Mouse (Mus musculus) layer of hippocampus, postnatal 36 days (tissue): ENCODE measurements around the gene Batf. TPM values are rescaled to one million over a fixed set of nuclear protein-coding genes. Genes with fewer than 3 reads are reported as not detected.
"Not testable (repeated sequence)": the region's sequence is repeated elsewhere in the genome, so short reads cannot be mapped to it uniquely, and the experiment has no call there.

Experiments
- DNase-seq, 2 experiments: peaks; one replicate each; pipeline ENCODE4 v3.0.0; 2022
- total RNA-seq, 2 experiments: library from RNA; stranded (reverse); gene quantifications; 2 replicates each; pipeline ENCODE4 v1.2.3; 2021

Gene Batf
- total RNA-seq, 2 experiments from 2014 or later, result 0.96 TPM; not detected in 1

DNA sequence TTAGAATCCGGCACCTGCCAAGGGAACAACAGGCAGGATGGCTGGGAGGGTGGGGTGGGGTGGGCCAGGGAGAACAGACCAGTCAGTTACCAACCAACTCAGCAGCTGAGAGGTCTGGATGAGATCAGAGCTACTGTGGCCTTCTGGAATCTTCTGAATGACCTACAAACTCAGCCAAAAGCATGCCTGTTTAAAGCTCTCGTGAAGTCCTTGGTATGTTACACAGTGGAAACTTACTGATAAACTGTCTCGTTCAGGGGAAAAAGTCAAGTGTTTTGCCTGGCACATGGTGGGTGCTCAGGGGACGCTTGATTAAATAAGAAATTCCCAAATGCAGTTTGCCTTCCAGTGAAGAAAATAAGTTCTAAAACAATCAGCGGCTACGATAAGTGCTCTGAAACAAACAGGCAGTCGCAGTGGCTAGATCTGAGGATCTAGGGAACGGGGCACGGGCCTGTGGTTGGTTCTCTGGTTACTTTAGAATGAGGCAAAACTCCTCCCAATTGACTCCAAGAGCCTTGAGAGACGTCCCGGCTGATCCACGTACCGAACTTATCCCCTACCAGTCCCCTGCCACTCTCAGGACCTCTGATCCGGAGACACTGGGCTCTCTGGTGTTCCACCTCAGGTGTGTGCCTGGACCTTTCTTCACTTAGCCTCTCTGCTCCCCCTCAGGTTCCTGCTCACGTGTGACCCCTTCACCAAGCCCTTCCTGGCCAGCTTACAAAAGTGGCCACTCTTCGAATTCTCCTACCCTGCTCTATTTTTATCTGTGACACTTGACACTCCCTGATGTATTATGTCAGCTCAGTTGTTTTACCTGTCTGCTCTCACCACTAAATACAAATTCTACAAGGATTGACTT lies 1.8 kb upstream of the Batf start:
- DNase-seq, result no peak

DNA sequence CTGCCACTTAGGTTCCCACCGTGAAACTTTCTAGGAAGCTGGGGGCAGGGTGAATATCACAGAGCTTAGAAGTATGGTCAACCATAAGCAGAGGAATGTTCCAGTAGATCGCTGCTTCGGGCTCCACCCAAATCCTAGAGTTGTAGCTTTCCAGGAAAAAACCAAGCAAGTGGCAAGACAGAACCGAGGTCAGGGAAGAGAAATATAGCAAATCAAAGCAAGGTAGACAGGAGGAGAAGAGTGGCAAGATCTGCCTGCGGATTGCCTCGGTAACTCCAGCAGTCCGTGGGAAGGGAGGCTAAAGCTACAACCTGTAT lies 706 bp downstream of the Batf start:
- no peak for DNase-seq

DNA sequence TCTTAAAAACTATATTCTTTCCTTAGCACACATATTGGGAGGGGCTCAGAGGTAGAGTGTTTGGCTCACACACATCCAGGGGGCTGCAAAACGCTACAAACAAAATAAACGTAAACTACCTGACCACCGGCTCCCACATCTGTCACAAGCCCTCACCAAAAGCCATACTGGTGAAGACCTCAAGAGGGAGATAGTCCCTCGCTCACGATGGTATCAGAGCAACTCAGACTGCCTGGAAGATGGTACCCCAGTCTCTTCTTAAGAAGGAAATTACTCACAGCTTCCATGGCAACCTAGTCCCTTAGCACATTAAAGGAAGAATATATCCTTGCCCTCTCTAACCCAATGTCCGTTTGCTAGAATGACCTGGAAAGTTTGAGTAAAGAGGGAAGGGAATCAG lies 1.4 kb downstream of the Batf start:
- DNase-seq, result no peak

DNA sequence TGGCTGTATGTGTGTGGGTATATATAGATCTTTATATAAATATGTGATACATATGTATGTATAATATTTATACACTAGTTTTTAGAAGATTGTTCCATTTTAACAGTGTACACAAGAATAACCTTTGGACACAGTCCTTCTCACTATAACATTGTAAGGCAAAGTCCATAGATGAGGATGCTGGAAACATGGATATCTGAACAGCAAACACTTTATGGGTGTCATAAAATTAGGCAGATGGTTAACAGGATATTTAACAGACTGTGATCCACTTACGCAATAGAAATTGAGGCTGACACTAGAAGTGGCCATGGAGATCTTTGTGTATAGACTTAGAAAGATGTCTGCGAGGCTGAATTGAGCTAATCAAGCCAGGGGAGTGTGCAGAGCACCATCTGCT lies 9.3 kb downstream of the Batf start:
- no peak for DNase-seq

DNA sequence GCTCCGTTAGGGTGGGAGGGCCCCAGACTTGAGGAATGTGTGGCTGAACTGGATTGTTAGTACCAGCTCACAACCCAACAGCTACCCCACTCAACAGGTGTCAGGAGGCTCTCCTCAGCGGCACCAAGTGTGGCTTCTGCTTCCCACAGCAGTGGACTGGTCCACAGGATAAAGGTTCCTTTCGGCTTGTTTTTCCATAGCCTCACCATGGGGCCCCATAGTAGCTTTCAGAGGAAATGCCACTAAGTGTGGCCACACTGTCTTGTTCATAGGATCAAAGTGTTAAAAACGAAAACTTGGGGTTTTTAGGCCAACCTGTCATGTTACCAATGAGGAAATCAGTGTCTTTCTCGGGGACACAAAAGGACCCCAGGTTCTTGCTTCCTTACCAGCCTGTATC lies 10.0 kb downstream of the Batf start:
- no peak for DNase-seq

DNA sequence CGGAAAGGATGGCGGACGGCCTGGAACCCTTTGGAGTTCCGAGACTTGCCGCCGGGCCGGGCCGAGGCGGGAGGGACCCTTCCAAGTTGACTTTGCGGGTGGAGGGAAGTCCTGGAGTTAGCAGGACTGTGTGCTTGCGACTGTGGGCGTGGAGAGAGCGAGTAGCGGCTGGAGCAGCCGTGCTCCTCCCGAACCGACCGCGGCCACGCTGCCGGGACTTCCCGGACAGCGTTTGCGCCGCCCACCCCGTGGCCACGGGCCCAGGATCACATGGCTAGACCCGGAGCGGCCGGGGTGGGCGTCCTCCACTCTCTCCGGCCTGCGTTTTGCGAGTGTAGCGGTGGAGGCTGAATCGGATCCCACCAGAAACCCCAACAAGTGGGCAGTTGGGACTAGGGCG lies 11.7 kb downstream of the Batf start:
- not testable (repeated sequence) for DNase-seq

DNA sequence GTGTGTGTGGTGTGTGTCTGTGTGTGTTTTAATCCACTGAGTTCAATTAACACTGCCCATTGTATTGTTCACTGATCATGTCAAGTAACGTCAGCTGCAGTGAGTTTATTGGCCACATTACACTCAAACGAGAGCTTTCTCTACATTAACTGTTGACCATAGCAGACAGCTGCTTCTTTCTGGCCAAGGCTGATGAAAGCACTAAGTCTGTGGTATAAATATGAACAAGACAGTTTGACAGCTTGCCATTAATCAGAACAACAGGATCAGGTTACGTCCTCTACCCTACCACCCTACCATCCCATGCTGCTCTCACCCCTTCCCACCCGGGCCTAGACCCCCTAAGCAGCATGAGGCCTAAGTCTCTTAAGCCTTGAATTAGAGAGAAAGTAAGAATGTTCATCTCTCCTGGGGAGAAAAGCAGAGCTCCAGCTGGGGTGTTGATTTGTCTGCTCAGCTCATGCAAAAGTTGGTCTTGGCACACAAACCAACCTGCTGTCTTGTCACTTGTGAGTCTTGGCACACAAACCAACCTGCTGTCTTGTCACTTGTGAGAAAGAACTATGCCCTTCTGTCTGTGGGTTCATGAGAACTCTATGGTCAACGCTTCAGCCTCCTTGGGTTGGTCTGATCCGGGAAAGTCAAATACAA lies 13.8 kb downstream of the Batf start:
- DNase-seq, result no peak

DNA sequence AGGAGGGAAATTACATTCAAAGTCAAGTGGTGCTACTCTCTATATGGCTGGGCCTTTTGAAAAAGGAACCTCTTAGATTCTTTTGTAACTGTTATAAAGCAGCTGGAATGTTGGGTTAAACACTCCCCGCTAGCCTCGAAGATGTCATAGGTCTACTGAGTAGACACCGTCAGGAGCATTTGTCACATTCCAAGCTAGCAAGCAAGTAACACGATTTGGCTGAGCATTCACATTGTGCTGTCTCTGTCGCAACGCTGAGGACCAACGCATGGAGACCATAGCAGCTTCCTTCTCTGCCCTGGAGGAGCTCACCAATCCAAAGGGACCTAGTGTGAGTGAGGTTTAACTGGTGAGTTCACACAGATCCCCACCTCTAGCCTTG lies 14.4 kb downstream of the Batf start:
- no peak for DNase-seq

DNA sequence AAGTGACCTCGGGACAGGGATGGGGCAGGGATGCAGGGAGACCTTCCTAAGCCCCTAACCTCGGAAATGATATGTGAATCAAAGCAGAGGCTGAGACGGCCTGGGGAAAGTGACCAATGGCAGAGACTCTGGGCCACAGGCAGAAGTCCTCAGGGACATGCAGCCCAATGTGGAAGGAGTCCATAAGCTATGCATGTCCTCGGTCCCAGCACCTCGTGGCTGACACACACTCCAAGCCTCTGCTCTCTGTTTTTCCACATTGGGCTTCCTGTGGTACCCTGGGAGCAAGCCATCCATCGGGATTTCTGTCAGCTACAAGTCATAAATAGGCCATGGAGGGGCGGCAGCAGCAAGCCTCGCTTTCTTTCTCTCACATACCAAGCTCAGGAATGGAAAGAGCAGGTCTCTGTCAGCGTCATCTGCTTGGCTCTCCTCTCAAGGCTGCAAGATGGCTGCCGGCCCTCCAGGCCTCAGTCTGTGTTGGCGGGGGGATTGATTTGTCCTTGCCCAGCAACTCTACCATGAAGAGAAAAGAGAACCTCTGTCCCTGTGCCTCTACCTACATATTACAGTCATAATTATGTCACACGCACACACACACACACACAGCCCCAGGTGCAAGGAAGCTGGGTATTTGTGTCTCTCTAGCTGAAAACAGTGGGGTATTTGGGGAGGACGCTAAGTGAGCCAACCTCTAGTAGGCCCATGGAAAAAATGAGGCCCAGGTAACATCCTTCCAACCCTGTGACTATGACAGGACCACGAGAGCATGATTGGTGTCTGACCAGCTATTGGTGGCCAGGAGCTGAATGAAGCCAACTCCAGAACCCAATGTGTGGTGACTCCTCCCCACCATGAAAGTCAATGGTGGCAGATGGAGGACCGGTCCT lies 15.9 kb downstream of the Batf start:
- DNase-seq, result no peak

DNA sequence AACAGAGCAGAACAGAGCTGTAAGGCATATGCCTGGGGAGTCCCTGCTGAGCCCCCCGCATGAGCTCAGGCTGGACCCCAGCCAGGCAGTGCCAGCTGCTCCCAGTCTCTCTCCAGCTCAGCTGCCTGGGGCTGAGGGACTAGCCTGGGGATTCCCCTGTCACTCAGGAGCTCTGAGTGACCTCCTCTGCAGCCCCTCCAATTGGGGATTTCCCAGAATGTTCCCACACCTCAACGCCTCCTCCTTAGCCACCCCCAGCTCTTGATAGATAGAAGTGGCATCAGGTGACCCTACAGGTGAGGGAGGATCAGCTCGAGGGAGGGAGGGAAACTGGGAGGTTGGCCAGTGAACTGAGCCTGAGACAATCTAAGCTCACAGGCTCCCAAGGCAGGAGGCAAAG lies 17.0 kb downstream of the Batf start:
- DNase-seq, result peak in 1 of 2 experiments; percentile 32

DNA sequence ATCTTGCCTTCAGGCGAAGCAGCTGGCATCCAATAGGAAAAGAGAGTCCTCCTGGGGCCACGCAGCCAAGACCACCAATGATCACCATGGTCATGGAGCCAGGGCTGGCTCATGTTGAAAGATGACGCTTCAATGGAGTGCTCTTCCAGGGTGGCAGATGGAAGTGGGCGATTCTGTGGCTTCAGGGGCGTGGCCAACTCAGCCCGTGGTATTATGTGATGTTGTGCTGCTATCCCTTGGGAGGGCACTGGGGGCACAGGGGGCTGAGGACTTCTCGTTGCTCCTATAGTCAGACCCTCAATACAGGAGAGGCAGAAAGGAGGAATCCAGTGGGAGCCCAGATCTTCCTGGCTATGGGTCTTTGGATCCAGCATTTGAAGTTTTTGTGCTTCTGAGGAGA lies 18.1 kb downstream of the Batf start:
- no peak for DNase-seq

DNA sequence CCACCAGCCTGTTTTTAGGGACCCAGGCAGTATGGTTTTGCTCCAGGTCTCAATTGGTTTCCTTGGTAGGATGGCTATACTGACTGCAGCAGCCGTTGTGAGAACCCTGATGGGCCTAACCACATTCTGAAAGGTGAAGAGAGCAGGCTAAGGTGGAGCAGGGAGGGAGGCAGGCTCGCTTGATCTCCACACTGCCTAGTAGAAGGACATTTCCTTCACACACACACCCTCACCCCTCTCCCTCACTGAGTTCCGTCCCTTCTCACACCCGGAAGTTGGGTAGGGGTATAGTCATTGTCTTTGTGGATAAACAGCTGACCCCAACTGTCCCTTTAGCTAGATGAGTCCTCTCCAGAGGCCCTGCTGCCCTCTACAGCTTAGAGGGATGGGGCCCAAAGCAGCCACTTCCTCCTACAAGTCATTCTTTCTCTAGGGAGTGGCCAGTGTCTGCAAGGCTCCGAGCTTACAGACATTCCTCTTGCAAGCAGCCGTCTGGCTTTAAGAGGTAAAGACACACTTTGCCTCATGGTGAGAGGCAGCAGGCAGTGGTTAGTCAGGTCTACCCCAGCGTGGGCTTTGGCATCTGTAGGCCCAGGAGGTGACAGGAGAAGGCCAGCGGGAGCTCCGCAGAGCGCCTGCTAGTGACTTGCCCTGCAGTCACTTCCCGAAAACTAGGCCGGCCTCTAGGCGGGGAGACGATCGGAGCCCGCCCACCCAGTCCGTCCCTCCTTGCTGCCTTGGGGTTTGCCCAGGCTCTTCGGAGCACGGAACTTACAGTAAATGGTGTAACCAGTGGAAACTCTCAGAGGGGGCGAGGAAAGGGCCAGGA lies 18.7 kb downstream of the Batf start:
- peak; percentile 31 to 33 for DNase-seq

DNA sequence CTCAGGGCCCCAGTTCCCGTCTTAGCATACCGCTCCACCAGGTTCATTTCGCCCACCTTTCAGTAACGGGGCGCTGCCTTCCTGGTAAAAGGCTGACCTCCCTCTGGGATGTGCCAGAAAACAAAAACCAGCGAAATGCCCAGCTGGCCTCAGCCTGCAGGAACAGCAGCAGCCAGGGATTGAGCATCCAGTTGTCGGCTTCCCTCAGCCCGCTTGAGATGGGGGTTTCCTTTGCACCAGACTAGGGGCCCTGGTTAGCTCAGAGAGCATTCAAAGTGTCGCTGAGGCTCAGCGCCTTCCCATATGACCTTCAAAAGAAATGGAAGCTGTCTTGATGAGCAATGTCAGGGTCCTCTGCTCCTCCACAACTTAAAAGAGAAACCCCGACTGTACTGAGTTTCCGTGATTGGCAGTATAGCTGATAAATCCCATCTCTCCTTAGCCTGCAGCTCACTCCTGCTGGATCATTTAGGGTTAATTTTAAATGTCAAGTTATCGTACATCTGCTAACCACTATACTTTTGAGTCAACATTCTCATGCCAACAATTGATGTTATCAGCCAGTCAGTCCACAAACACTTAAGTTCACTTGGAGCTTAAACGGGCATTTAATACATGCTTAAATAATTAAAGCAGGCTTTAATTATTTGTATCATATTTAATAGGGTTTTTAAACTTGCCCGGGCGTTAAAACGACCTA lies 19.5 kb downstream of the Batf start:
- no peak for DNase-seq

DNA sequence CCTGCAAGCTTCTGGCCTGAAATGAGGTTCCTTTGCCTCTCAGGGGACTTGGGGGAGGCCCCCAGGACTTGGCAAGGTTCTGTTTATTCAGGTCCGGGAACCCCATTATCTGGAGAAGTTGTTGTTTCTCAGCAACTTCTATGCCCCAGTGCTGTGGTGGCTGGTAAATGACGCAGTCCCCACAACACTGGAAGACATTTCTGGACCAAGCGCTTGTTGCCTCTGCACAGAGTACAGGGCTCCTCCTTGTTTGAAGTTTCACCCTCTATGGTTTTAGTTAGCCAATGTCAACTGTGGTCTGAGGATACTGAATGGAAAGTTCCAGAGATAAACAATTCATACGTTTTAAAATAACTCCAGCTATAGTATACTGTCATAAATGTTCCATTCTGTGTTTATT lies 20.4 kb downstream of the Batf start:
- no peak for DNase-seq

DNA sequence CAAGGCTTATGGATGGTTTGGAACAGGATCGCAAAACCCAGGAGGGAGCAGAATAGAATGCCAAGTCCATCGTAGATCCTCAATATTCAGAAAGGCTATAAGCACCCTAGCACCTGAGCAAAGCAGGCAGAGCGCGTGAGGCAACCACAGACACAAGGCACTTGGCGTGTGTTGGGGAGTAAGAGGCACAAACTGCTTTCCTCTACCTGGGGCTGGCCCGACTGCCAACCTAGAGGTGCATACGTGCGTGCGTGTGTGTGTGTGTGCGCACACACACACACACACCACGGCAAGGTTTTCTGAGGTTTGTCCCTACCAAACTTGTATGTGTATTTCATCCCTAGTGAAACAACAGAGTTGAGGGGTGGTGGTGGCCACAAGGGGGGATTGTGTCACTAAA lies 20.9 kb downstream of the Batf start:
- no peak for DNase-seq

DNA sequence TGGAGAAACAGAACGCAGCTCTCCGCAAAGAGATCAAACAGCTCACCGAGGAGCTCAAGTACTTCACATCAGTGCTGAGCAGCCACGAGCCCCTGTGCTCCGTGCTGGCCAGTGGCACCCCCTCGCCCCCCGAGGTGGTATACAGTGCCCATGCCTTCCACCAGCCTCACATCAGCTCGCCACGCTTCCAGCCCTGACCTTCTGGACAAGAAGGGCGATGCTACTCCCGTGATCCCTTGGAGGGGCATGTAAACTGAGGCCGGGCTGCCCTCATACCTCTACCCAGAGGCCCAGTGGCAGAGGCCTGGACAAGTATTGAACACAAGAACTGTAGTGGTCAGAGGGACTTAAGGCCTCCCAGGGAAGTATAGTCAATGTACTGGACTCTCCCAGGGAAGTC lies 22.1 kb downstream of the Batf start:
- no peak for DNase-seq

DNA sequence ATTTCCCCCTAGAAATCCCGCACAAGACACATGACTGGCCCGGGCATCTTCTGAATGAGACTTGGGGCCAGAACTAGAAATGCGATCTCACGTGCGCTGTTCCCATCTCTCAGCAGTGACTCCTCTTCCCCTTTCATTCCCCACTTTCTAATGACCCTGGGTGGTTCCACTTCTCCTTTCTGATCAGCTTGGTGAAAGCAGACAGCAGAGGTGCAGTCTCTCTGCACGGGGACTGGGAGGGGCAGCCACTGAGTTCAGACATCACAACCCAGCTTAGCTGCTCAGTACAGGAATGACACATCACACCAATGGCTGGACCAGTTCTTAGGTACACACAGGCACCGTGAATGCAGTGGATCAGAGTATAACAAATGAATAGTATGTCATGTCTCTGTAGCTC lies 24.2 kb downstream of the Batf start:
- no peak for DNase-seq

DNA sequence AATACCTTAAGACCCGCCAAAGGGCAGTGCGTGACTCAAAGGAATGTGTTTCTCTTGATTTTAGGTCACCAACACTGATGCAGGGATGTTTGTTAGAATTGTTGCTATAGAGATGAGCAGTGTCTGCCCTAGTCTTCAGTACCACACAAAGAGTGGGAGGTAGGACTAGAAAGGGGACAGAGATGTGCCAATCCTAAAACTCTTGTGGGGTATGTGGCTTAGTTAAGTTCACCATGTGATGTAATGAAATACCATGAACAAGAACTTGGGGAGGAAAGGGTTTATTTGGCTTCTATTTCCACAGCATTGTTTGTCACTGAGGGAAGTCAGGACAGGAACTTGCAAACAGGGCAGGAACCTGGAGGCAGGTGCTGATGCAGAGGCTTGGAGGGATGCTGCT lies 26.1 kb downstream of the Batf start:
- no peak for DNase-seq

DNA sequence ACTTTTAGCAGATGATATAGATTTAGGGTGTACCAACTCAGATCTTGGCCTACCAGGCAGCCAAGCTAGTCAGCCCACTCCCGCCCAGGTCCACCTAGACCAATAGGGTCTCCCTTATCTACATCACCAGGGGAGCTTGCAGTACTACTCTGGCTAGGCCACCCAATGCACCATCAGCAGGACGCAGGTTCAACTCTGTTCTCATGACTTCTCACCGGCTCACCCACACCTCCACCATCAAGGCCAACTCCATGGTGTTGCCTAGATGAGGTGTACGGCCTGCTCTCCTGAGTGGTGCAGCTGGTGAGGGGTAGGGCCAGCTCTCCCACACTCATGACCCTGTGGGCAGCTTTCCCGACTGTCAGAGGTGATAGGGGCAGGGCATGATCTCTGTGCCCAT lies 27.7 kb downstream of the Batf start:
- DNase-seq, result no peak

DNA sequence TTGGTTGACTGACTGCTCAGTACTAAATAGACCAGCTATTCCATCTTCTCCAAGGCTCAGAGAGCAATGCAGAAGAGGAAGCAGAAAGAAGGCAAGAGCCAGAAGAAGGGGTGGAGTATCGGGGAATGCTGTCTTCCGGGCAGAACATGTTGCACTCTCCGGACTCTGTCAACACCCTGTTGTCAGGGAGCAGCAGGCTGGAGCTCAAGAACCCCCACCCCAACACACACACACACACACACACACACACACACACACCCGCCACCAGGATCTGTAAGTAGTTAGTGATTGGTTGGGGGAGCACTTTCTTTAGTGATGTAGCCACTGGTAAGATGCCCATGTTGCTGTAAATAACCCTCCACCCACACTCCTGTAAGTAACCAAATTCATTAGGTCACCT lies 38.8 kb downstream of the Batf start:
- no peak for DNase-seq

DNA sequence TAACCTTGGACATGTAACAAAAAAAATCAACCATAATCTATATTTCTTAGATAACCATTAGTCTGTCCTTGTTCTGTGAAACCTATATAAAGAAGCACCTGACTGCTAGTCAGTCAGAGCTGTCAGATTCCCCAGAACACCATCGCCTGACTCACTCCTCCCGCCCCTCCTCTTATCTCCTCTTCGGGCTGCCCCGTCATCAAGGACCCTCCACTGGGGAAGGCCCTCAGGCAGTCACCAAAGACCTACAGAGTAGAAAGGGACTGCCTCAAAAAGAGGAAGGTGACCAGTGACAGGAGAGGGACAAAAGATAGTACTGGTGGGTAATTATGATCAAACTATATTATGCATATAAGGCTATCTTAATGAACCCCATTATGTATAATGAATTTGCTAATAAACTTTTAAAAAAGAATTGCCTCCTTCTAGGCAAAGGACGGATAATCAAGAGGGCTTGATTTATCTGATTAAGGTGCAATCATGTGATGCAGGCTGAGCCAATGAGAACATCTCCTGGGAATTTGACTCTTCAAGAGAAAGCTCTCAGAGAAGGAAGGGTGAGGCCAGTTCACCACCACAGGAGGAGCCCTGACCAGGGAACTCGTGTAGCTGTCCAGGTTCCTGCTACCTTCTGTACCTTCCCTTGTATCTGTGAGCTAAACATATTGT lies 40.4 kb downstream of the Batf start:
- DNase-seq, result no peak
